Mouse (Mus musculus) liver, adult 2 months (tissue): ENCODE results near the gene Copg1. TPM values are rescaled to one million over a fixed set of nuclear protein-coding genes. Genes with fewer than 3 reads are reported as not detected.

Experiments used
- DNase-seq: peaks from one replicate; pipeline ENCODE4 v3.0.0-alpha.2; 2011; ENCODE audit warnings: low read depth, low spot score; ENCODE audit errors: extremely low read depth
- H3K27ac ChIP-seq: fragments of 200-500 bp; replicated peaks from 2 replicates; pipeline ENCODE4 v1.5.1; 2012; ENCODE audit warnings: low read depth, mild to moderate bottlenecking, control low read depth, inconsistent platforms, low read length; ENCODE audit not compliant: insufficient read depth
- H3K27me3 ChIP-seq: fragments of 200-500 bp; 2 replicates; pipeline ENCODE4 v1.6.1; 2012; ENCODE audit warnings: mild to moderate bottlenecking, moderate library complexity, low read length, inconsistent platforms; ENCODE audit not compliant: control insufficient read depth, insufficient read depth
- H3K36me3 ChIP-seq: fragments of 200-500 bp; 2 replicates; pipeline ENCODE4 v1.6.1; 2012; ENCODE audit warnings: low read length, inconsistent platforms; ENCODE audit not compliant: control insufficient read depth, insufficient read depth
- H3K4me1 ChIP-seq: fragments of 200-500 bp; 2 replicates; pipeline ENCODE4 v1.6.1; 2011; ENCODE audit warnings: low read length; ENCODE audit not compliant: control insufficient read depth, insufficient read depth
- H3K4me3 ChIP-seq: fragments of 200-500 bp; 2 replicates; pipeline ENCODE4 v1.5.1; 2011; ENCODE audit warnings: low read depth, mild to moderate bottlenecking, control low read depth, low read length, moderate library complexity; ENCODE audit not compliant: insufficient read depth
- H3K79me2 ChIP-seq: fragments of 200-500 bp; 2 replicates; pipeline ENCODE4 v1.6.1; 2012; ENCODE audit warnings: inconsistent platforms, mild to moderate bottlenecking, low read length, moderate library complexity; ENCODE audit not compliant: control insufficient read depth, insufficient read depth
- H3K9ac ChIP-seq: fragments of 200-500 bp; 2 replicates; pipeline ENCODE4 v1.6.1; 2012; ENCODE audit warnings: low read depth, mild to moderate bottlenecking, control low read depth, inconsistent platforms, low read length
- CTCF ChIP-seq: fragments of 200-500 bp; IDR thresholded peaks from 2 replicates; pipeline ENCODE4 v1.5.1; 2011; ENCODE audit warnings: low read depth, low read length, control low read depth
- POLR2A ChIP-seq: fragments of 200-500 bp; IDR thresholded peaks from 2 replicates; pipeline ENCODE4 v1.6.1; 2011; ENCODE audit warnings: low read length, control low read depth; ENCODE audit not compliant: insufficient read depth; ENCODE audit errors: extremely low read depth
- WGBS: fragments of 180-500 bp; shearing (Covaris S2); methylation state at CpG from one replicate; pipeline ENCODE4 v1.1.7; 2018; 5-methylcytosine and 5-hydroxymethylcytosine counted together
- polyA plus RNA-seq: library from polyadenylated mRNA; depleted of rRNA; stranded (reverse); fragments of >200 nt; gene quantifications from 2 replicates; pipeline ENCODE4 v1.2.3, GENCODE M21; 2012
- total RNA-seq: library from RNA; depleted of rRNA; stranded (reverse); fragments of >200 nt; gene quantifications from 2 replicates; pipeline ENCODE4 v1.2.3, GENCODE M21; 2014

The Copg1 gene
- total and polyA plus RNA-seq, 2 experiments: 21.5 to 41.1 TPM

DNA sequence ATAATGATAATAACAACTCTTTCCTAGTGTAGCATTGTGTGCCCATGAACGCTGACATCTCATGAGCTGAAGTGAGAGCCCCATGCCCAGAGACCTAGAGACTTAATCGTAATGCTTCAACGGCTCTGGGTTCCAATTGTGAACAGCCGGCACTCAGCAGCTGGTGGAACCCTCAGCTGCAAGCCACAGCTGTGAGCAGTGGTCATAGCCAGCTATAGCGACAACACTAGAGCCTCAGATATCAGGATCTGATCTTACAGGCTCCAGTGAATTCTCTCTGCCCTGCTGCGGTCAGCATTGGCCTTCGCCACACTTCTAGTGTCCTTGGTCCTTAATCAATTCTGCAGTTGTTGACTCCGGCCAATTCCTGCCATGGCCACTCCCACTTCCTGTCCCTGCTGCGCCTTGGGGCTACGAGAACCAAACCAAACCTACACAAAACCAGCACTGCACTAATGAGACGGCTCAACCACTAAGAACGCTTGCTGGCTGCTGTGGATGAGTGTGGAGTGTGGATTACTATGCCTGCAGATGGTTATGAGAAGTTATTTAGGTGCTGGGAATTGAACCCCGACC, 11.5 kb upstream of the Copg1 start:
- no peaks in the 10 kb centered on the region for H3K79me2 ChIP-seq
- no peaks in the 10 kb centered on the region for H3K36me3 ChIP-seq
- H3K27ac ChIP-seq: peak overlapping the region; percentile 9
- WGBS: 79% methylated on average over 13 of the region's 13 CpGs
- peaks cover 26% of the 10 kb centered on the region for H3K4me1 ChIP-seq
- no peak overlapping the region for H3K9ac ChIP-seq
- H3K4me3 ChIP-seq: no peak overlapping the region
- TF ChIP-seq POLR2A (no peak), CTCF (no peak)
- no peaks in the 10 kb centered on the region for H3K27me3 ChIP-seq
- DNase-seq: peak; percentile 28

DNA sequence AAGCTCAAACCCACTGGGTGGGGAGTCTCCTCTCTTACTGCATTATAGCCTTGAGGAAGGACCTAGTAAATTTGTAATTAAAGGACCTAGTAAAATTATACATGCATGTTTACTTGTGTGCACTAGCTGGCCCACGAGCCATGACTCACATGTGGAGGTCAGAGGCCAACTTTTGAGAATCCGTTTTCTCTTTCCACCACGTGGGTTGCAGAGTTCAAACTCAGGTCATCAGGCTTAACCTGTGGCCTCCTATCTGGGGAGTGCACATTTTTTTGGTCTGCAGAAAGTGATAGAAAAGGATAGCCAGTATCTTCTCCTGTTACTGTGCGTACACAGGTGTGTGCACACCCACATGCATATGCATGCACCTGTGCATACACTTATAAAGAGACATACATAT, 8.6 kb upstream of the Copg1 start:
- WGBS: 6% methylated on average over 4 of the region's 4 CpGs
- no peaks in the 10 kb centered on the region for H3K79me2 ChIP-seq
- DNase-seq: peak; percentile 92
- H3K27me3 ChIP-seq: no peaks in the 10 kb centered on the region
- no peak overlapping the region for H3K27ac ChIP-seq
- no peak overlapping the region for H3K4me3 ChIP-seq
- TF ChIP-seq POLR2A: no peak
- no peak for TF ChIP-seq CTCF
- H3K9ac ChIP-seq: no peak overlapping the region
- H3K36me3 ChIP-seq: no peaks in the 10 kb centered on the region
- peaks cover 20% of the 10 kb centered on the region for H3K4me1 ChIP-seq

DNA sequence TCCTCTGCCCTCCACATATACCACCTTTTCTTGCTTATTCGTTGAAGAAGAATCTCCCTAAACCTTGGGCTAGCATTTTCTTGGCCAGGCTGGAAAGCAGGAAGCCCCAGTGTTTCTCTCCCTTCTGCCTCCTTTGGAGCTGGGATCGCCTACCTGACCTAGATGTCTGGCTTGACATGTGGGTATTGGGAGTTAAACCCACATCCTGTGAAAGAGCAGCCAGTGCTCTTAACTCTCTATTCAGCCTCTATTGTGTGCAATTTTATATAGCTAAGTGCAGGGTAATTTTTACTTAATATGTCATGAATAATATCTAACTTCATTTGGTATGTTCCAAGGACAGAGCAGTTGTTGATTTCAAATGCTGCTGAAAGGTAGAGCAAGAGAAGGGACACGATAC, 8.0 kb upstream of the Copg1 start:
- 68% methylated on average over 3 of the region's 3 CpGs for WGBS
- Histone ChIP-seq H3K79me2 (no peaks in the 10 kb centered on the region), H3K4me3 (no peak overlapping the region), H3K4me1 (peaks cover 20% of the 10 kb centered on the region), H3K27me3 (no peaks in the 10 kb centered on the region), H3K27ac (no peak overlapping the region), H3K9ac (no peak overlapping the region), H3K36me3 (no peaks in the 10 kb centered on the region)
- no peak for DNase-seq
- TF ChIP-seq POLR2A (no peak), CTCF (no peak)

DNA sequence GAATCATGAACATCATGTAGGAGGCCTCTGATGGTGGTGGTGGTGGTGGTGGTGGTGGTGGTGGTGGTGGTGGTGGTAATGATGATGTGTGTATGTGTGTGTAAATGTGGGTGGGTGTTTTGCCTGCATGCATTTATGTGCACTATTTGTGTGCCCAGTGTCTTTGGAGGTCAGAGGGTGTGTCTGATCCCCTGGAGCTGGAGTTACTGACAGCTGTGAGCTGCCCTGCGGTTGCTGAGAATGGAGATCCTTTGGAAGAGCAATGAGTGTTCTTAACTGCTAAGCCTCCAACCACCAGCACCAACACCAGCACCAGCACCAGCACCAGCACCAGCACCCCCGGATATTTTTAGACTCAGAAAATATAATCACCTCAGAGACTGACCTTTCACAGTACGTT, 5.4 kb upstream of the Copg1 start:
- no peak overlapping the region for H3K27ac ChIP-seq
- H3K79me2 ChIP-seq: no peaks in the 10 kb centered on the region
- peaks cover 10% of the 10 kb centered on the region for H3K4me1 ChIP-seq
- no peak overlapping the region for H3K9ac ChIP-seq
- H3K36me3 ChIP-seq: no peaks in the 10 kb centered on the region
- H3K27me3 ChIP-seq: no peaks in the 10 kb centered on the region
- TF ChIP-seq CTCF (no peak), POLR2A (no peak)
- 81% methylated on average over 3 of the region's 3 CpGs for WGBS
- no peak for DNase-seq
- no peak overlapping the region for H3K4me3 ChIP-seq

DNA sequence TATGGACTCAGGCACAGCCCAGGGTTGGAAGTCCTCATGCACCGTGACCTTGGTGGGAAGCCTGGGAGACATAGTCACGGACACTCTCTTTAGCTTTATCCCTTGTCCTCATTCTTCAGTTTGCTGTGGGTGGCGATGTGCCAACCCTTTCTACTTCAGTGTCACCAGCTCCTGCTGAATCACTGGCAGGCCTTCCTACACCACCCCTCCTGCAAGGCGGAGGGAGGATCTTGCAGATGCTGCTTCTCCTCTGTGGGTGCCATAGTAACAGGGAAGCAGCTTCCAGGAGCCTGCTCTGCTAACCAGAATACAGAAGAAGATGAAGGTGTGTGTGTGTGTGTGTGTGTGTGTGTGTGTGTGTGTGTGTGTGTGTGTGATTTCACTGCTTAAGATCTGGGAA, 4.8 kb upstream of the Copg1 start:
- H3K27ac ChIP-seq: no peak overlapping the region
- H3K36me3 ChIP-seq: no peaks in the 10 kb centered on the region
- H3K27me3 ChIP-seq: no peaks in the 10 kb centered on the region
- WGBS: 82% methylated on average over 4 of the region's 4 CpGs
- H3K79me2 ChIP-seq: no peaks in the 10 kb centered on the region
- DNase-seq: no peak
- peaks cover 11% of the 10 kb centered on the region for H3K4me1 ChIP-seq
- H3K4me3 ChIP-seq: no peak overlapping the region
- TF ChIP-seq POLR2A (no peak), CTCF (no peak)
- no peak overlapping the region for H3K9ac ChIP-seq

DNA sequence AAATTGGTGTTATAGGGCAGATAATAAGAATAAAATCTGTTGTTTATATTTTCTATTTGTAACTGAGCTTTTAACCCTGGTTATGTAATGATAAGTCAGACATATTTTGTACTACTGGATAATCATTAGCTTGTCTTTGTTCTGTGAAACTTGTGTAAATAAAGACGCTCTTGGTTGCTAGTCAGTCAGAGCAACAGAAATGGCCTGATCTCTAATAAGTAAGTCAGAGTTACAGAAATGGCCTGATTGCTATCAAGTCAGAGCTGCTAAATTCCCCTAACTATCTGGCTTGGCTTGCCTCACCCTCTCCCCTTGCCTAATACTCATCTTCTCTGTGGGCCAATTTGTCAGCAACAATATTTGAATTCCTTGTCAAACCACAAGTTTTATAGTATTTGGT, 893 bp upstream of the Copg1 start:
- Histone ChIP-seq H3K9ac (no peak overlapping the region; the same call in 1 of the 2 replicates), H3K4me1 (peaks cover 11% of the 10 kb centered on the region), H3K4me3 (no peak overlapping the region), H3K27me3 (no peaks in the 10 kb centered on the region), H3K36me3 (peaks cover 14% of the 10 kb centered on the region), H3K27ac (peak overlapping the region; percentile 77), H3K79me2 (peaks cover 9% of the 10 kb centered on the region; the same call in 1 of the 2 replicates)
- DNase-seq: peak; percentile 94
- WGBS: 22% methylated on average over 1 of the region's 1 CpGs
- no peak for TF ChIP-seq POLR2A
- no peak for TF ChIP-seq CTCF
